Mouse (Mus musculus): ENCODE results near the gene Lims1.

GRCm38 (mm10) chr10:58370143-58370542, 46.9 kb downstream of the Lims1 start:
- TF ChIP-seq TAL1 (IDR thresholded peaks at IDR 0.05; ENCODE audit: low read length) = no peak
- no peak for TF ChIP-seq GATA1 (IDR thresholded peaks at IDR 0.05; ENCODE audit: low read length)
